Comparison of ENCODE assay signal across 11 mouse cellular contexts in the genomic region with DNA sequence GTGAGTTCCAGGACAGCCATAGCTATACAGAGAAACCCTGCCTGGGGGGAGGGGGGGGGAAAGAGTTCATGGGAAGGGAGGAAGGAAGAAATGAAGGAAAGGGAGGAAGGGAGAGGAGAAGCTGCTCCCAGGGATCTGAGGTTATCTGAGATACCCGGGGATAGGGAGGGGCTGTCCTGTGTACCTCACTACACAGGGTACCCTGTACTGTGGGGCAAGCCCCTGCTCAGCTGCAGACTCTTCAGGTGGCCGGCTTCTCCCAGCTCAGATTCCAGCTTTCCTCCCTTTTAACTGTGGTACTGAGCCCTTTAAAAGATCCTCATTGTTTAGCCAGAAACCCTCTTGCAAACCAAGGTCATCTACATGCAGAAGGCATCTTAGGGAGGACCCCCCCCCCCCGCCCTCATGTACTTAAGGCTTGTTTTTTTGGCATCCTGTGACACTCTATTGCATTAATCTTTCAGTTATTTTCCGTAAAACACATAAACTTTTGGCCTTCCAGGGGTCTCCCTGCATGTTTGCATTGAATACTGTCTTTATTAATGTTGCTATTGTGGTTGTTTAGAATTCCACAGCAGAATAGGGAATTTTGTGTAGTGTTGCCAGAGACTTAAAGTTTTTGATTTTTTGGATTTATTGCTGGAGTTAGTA. TPM values are rescaled to one million over a fixed set of nuclear protein-coding genes. Genes with fewer than 3 reads are reported as not detected.
DNase-seq lines count a peak whose midpoint lies in the region; ATAC-seq and TF ChIP-seq lines count a peak whose summit lies in the region.
"Had no signal": no experiment of that assay in that cellular context is flagged by ENCODE, and none has a peak within 500 bp of the region (broad histone marks: within the 10 kb centered on the region; RNA-seq: fewer than 3 reads in every experiment).

No protein-coding gene starts in this region.

- 58% methylated on average over 4 of the region's 4 CpGs for WGBS in intestine, embryonic 15.5 days
- 59% methylated on average over 4 of the region's 4 CpGs for WGBS in intestine, embryonic 16.5 days
- WGBS in hindbrain, embryonic 10.5 days = 53% methylated on average over 4 of the region's 4 CpGs
- 33% methylated on average over 4 of the region's 4 CpGs for WGBS in limb, embryonic 15.5 days
- WGBS in liver, postnatal 0 days (ENCODE audit: insufficient replicate concordance) = 63% methylated on average over 4 of the region's 4 CpGs

- H3K9me3 ChIP-seq in intestine, embryonic 15.5 days = no peaks in the 10 kb centered on the region
- no peaks in the 10 kb centered on the region for H3K9me3 ChIP-seq in intestine, embryonic 16.5 days (ENCODE audit: control insufficient read depth, low read length)
- H3K9me3 ChIP-seq in hindbrain, embryonic 10.5 days = no peaks in the 10 kb centered on the region
- H3K9me3 ChIP-seq in limb, embryonic 15.5 days = no peaks in the 10 kb centered on the region
- H3K9me3 ChIP-seq in liver, postnatal 0 days (ENCODE audit: low read length) = no peaks in the 10 kb centered on the region

- H3K4me2 ChIP-seq in intestine, embryonic 15.5 days (replicated peaks) = no peak overlapping the region
- H3K4me2 ChIP-seq in intestine, embryonic 16.5 days (ENCODE audit: low read depth, low read length) = no peak overlapping the region
- no peak overlapping the region; the same call in 1 of the 2 replicates for H3K4me2 ChIP-seq in limb, embryonic 15.5 days
- H3K4me2 ChIP-seq in liver, postnatal 0 days (ENCODE audit: low read depth, low read length) = no peak overlapping the region

- no peak for TF ChIP-seq POLR2A in brain, embryonic 14.5 days (IDR thresholded peaks at IDR 0.05; ENCODE audit: borderline replicate concordance, extremely low read depth, insufficient read depth, insufficient read length, poor library complexity, severe bottlenecking)

- no peak overlapping the region for H3K4me3 ChIP-seq in intestine, embryonic 15.5 days (replicated peaks)
- no peak overlapping the region for H3K4me3 ChIP-seq in intestine, embryonic 16.5 days (ENCODE audit: low read length)
- H3K4me3 ChIP-seq in hindbrain, embryonic 10.5 days = no peak overlapping the region
- H3K4me3 ChIP-seq in limb, embryonic 15.5 days = no peak overlapping the region
- H3K4me3 ChIP-seq in liver, postnatal 0 days (ENCODE audit: low read depth, low read length) = no peak overlapping the region

- DNase-seq in brain, embryonic 14.5 days (ENCODE audit: low read depth) = peak; percentile 39
- no peak for DNase-seq in hindbrain, embryonic 10.5 days (ENCODE audit: low spot score)
- no peak for DNase-seq in left cerebral cortex, adult 9 months (ENCODE audit: low spot score in 2 of 2)
- DNase-seq in gastrocnemius, postnatal 25 days = no peak
- no peak for DNase-seq in liver, postnatal 0 days
- DNase-seq: liver; thymus, adult 2 months had no signal

- H3K27me3 ChIP-seq in intestine, embryonic 15.5 days (replicated peaks) = no peaks in the 10 kb centered on the region
- no peaks in the 10 kb centered on the region for H3K27me3 ChIP-seq in intestine, embryonic 16.5 days (replicated peaks; ENCODE audit: control insufficient read depth, insufficient read depth, low read length)
- H3K27me3 ChIP-seq in hindbrain, embryonic 10.5 days (ENCODE audit: insufficient read depth, poor library complexity, severe bottlenecking) = no peaks in the 10 kb centered on the region
- H3K27me3 ChIP-seq in limb, embryonic 15.5 days = no peaks in the 10 kb centered on the region
- H3K27me3 ChIP-seq in liver, postnatal 0 days (ENCODE audit: insufficient read depth, low read length) = no peaks in the 10 kb centered on the region

- peak overlapping the region; percentile 44; the same call in 1 of the 2 replicates for H3K27ac ChIP-seq in intestine, embryonic 15.5 days
- no peak overlapping the region; the same call in 1 of the 2 replicates for H3K27ac ChIP-seq in intestine, embryonic 16.5 days (ENCODE audit: low read length)
- peak overlapping the region; percentile 62; the same call in 1 of the 2 replicates for H3K27ac ChIP-seq in hindbrain, embryonic 10.5 days
- H3K27ac ChIP-seq in limb, embryonic 15.5 days = peak overlapping the region; percentile 66
- no peak overlapping the region for H3K27ac ChIP-seq in liver, postnatal 0 days (ENCODE audit: low read depth)
- H3K27ac ChIP-seq: macrophage had no signal

- ATAC-seq in intestine, embryonic 15.5 days = no peak
- ATAC-seq in intestine, embryonic 16.5 days = no peak
- ATAC-seq in limb, embryonic 15.5 days (ENCODE audit: insufficient number of reproducible peaks, low FRiP score, low TSS enrichment, low read depth) = peak; percentile 65; the same call in 1 of the 2 replicates
- ATAC-seq in liver, postnatal 0 days = no peak

- H3K9ac ChIP-seq in intestine, embryonic 15.5 days = no peak overlapping the region
- H3K9ac ChIP-seq in intestine, embryonic 16.5 days (ENCODE audit: low read depth, low read length) = no peak overlapping the region
- no peak overlapping the region for H3K9ac ChIP-seq in limb, embryonic 15.5 days
- H3K9ac ChIP-seq in liver, postnatal 0 days (replicated peaks) = no peak overlapping the region

- peaks cover 8% of the 10 kb centered on the region for H3K4me1 ChIP-seq in intestine, embryonic 15.5 days (replicated peaks)
- peaks cover 6% of the 10 kb centered on the region for H3K4me1 ChIP-seq in intestine, embryonic 16.5 days (ENCODE audit: control insufficient read depth, insufficient read depth, low read length)
- peaks cover 28% of the 10 kb centered on the region for H3K4me1 ChIP-seq in hindbrain, embryonic 10.5 days (replicated peaks)
- H3K4me1 ChIP-seq in limb, embryonic 15.5 days = peaks cover 32% of the 10 kb centered on the region
- no peaks in the 10 kb centered on the region for H3K4me1 ChIP-seq in liver, postnatal 0 days (ENCODE audit: insufficient read depth)

- H3K36me3 ChIP-seq in intestine, embryonic 15.5 days = no peaks in the 10 kb centered on the region
- H3K36me3 ChIP-seq in intestine, embryonic 16.5 days (ENCODE audit: control insufficient read depth, insufficient read depth, low read length) = no peaks in the 10 kb centered on the region
- no peaks in the 10 kb centered on the region for H3K36me3 ChIP-seq in hindbrain, embryonic 10.5 days
- H3K36me3 ChIP-seq in limb, embryonic 15.5 days = no peaks in the 10 kb centered on the region
- H3K36me3 ChIP-seq in liver, postnatal 0 days (replicated peaks; ENCODE audit: insufficient read depth, low read length) = no peaks in the 10 kb centered on the region

- TF ChIP-seq CTCF in brain, embryonic 14.5 days (IDR thresholded peaks at IDR 0.05; ENCODE audit: borderline replicate concordance, extremely low read depth, insufficient read depth, insufficient read length) = no peak
- TF ChIP-seq CTCF in liver, postnatal 0 days (IDR thresholded peaks at IDR 0.05; ENCODE audit: low read depth) = no peak

- no peak for TF ChIP-seq EP300 in liver, postnatal 0 days (IDR thresholded peaks at IDR 0.05; ENCODE audit: low read depth)

RNA-seq across cellular contexts. Expression of a gene that starts 21.0 kb away (rescaled TPM):
- polyA plus RNA-seq in intestine, embryonic 15.5 days (2015; fragmentation: Nextera tagmentation; extraction: Ambion mirVana) = 404 and 457 TPM in 2 replicates
- polyA plus RNA-seq in intestine, embryonic 16.5 days (2015; fragmentation: Nextera tagmentation; extraction: Ambion mirVana) = 467 and 488 TPM in 2 replicates
- 150 and 186 TPM in 2 replicates for polyA plus RNA-seq in brain, embryonic 14.5 days (2012; rRNA removed)
- polyA plus RNA-seq in hindbrain, embryonic 10.5 days (2016; fragmentation: Nextera tagmentation; extraction: Ambion mirVana) = 261 and 297 TPM in 2 replicates
- polyA plus RNA-seq in limb, embryonic 15.5 days (2015; fragmentation: Nextera tagmentation; extraction: Ambion mirVana) = 251 and 280 TPM in 2 replicates
- total RNA-seq in gastrocnemius, postnatal 25 days (2021) = 100 to 1,000 TPM; 458 to 461 TPM
- polyA plus RNA-seq in liver, postnatal 0 days (2015; fragmentation: Nextera tagmentation; extraction: Ambion mirVana) = 213 and 215 TPM in 2 replicates

RNA-seq across cellular contexts. Expression of a gene that starts 21.2 kb away (rescaled TPM):
- 45.3 and 47.0 TPM in 2 replicates for polyA plus RNA-seq in intestine, embryonic 15.5 days (2015; fragmentation: Nextera tagmentation; extraction: Ambion mirVana)
- polyA plus RNA-seq in intestine, embryonic 16.5 days (2015; fragmentation: Nextera tagmentation; extraction: Ambion mirVana) = 39.5 and 42.3 TPM in 2 replicates
- 40.9 and 50.4 TPM in 2 replicates for polyA plus RNA-seq in brain, embryonic 14.5 days (2012; rRNA removed)
- polyA plus RNA-seq in hindbrain, embryonic 10.5 days (2016; fragmentation: Nextera tagmentation; extraction: Ambion mirVana) = 60.8 and 68.0 TPM in 2 replicates
- polyA plus RNA-seq in limb, embryonic 15.5 days (2015; fragmentation: Nextera tagmentation; extraction: Ambion mirVana) = 33.8 and 35.2 TPM in 2 replicates
- 1 to 10 TPM; 5.1 to 6.7 TPM for total RNA-seq in gastrocnemius, postnatal 25 days (2021)
- 8.9 and 10.0 TPM in 2 replicates for polyA plus RNA-seq in liver, postnatal 0 days (2015; fragmentation: Nextera tagmentation; extraction: Ambion mirVana)

RNA-seq across cellular contexts. Expression of a gene that starts 23.6 kb away (rescaled TPM):
- polyA plus RNA-seq in intestine, embryonic 15.5 days (2015; fragmentation: Nextera tagmentation; extraction: Ambion mirVana) = 28.5 and 29.8 TPM in 2 replicates
- polyA plus RNA-seq in intestine, embryonic 16.5 days (2015; fragmentation: Nextera tagmentation; extraction: Ambion mirVana) = 25.7 and 27.4 TPM in 2 replicates
- polyA plus RNA-seq in brain, embryonic 14.5 days (2012; rRNA removed) = 32.2 and 36.8 TPM in 2 replicates
- 21.1 and 24.8 TPM in 2 replicates for polyA plus RNA-seq in hindbrain, embryonic 10.5 days (2016; fragmentation: Nextera tagmentation; extraction: Ambion mirVana)
- polyA plus RNA-seq in limb, embryonic 15.5 days (2015; fragmentation: Nextera tagmentation; extraction: Ambion mirVana) = 30.8 and 32.2 TPM in 2 replicates
- total RNA-seq in gastrocnemius, postnatal 25 days (2021) = 1 to 10 TPM; 5.9 to 7.0 TPM
- polyA plus RNA-seq in liver, postnatal 0 days (2015; fragmentation: Nextera tagmentation; extraction: Ambion mirVana) = 5.5 and 6.1 TPM in 2 replicates

Comparison
In these comparisons a context has a peak if more than half of its experiments do, and no peak if none do; other contexts are left out.
1. H3K27ac ChIP-seq: peak in intestine, embryonic 15.5 days (single experiment), hindbrain, embryonic 10.5 days (single experiment) and limb, embryonic 15.5 days (single experiment); none in intestine, embryonic 16.5 days (single experiment) and liver, postnatal 0 days (single experiment).